Mouse (Mus musculus) cerebellum, postnatal 36 days (tissue): ENCODE data around the gene Camta1.
A peak's percentile ranks its signal among the peaks of the same experiment; 100 is the strongest.

ENCODE experiments used
- DNase-seq, 2 experiments: peaks; one replicate each; pipeline ENCODE4 v3.0.0; 2021 to 2022; ENCODE audit warnings: mixed read lengths in 2 of 2

The Camta1 gene

GRCm38 (mm10) chr4:151372855-151373566 is 488.7 kb downstream of the Camta1 start:
- no peak for DNase-seq

- no peak for DNase-seq
Measured at GRCm38 (mm10) chr4:151366941-151367545, 494.6 kb downstream of the Camta1 start.

- DNase-seq: peak; percentile 47
Measured at GRCm38 (mm10) chr4:151360976-151361673, 500.6 kb downstream of the Camta1 start.

- no peak for DNase-seq
Measured at GRCm38 (mm10) chr4:151355505-151355904, 506.2 kb downstream of the Camta1 start.

- DNase-seq: no peak
Measured at GRCm38 (mm10) chr4:151352791-151353190, 508.9 kb downstream of the Camta1 start.

GRCm38 (mm10) chr4:151352249-151352648 is 509.4 kb downstream of the Camta1 start:
- DNase-seq: no peak

- DNase-seq: no peak
Measured at GRCm38 (mm10) chr4:151351757-151352156, 509.9 kb downstream of the Camta1 start.

- no peak for DNase-seq
Measured at GRCm38 (mm10) chr4:151347620-151348019, 514.1 kb downstream of the Camta1 start.

- DNase-seq: no peak
Measured at GRCm38 (mm10) chr4:151346673-151347072, 515.0 kb downstream of the Camta1 start.

GRCm38 (mm10) chr4:151344811-151345210 is 516.9 kb downstream of the Camta1 start:
- no peak for DNase-seq

GRCm38 (mm10) chr4:151339421-151339820 is 522.3 kb downstream of the Camta1 start:
- peak in 1 of 2 experiments; percentile 52 for DNase-seq

- DNase-seq: no peak
Measured at GRCm38 (mm10) chr4:151338931-151339330, 522.7 kb downstream of the Camta1 start.

- no peak for DNase-seq
Measured at GRCm38 (mm10) chr4:151337543-151337942, 524.1 kb downstream of the Camta1 start.

GRCm38 (mm10) chr4:151336413-151336812 is 525.3 kb downstream of the Camta1 start:
- no peak for DNase-seq

GRCm38 (mm10) chr4:151334951-151335742 is 526.5 kb downstream of the Camta1 start:
- peak; percentile 63 to 69 for DNase-seq

- DNase-seq: no peak
Measured at GRCm38 (mm10) chr4:151332074-151332849, 529.4 kb downstream of the Camta1 start.

- DNase-seq: no peak
Measured at GRCm38 (mm10) chr4:151330983-151331382, 530.7 kb downstream of the Camta1 start.

- no peak for DNase-seq
Measured at GRCm38 (mm10) chr4:151328071-151328470, 533.6 kb downstream of the Camta1 start.

- DNase-seq: no peak
Measured at GRCm38 (mm10) chr4:151326971-151327686, 534.5 kb downstream of the Camta1 start.

- DNase-seq: peak in 1 of 2 experiments; percentile 35
Measured at GRCm38 (mm10) chr4:151316428-151316827, 545.2 kb downstream of the Camta1 start.

- DNase-seq: no peak
Measured at GRCm38 (mm10) chr4:151315726-151316125, 546.0 kb downstream of the Camta1 start.
